Mouse (Mus musculus): ENCODE measurements around the gene Atpif1.

Gene Atpif1

GRCm38 (mm10) chr4:132527917-132528522, 5.4 kb downstream of the Atpif1 start:
- intact Hi-C loops (cut with DNase I), result no loop called here

- intact Hi-C loops (cut with DNase I), result no loop called here
Measured at GRCm38 (mm10) chr4:132526678-132527077, 6.8 kb downstream of the Atpif1 start.

- intact Hi-C loops (cut with DNase I), result no loop called here
Measured at GRCm38 (mm10) chr4:132524808-132525207, 8.7 kb downstream of the Atpif1 start.

DNA sequence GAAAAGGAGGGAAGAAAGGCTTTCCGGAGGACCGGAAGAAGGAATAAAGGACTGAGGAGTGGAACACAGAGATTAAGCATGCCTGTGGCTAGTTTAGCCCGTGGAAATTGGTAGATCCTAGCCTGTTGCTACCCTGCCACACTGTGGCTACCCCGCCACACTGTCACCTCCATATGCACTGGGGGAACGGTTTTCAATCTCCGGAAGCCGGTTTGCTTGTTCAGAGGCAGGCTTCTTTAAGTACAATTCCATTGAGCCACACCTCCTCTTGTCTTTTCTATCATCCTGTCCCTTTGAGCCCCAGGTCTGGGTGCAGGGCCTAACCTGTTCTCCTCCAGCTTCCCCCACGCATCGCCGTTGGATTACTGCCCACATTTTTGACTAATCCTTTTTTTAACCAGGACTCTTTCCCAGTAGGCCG, 9.1 kb downstream of the Atpif1 start:
- intact Hi-C loops (cut with DNase I), result no loop called here

GRCm38 (mm10) chr4:132519188-132519587, 14.3 kb downstream of the Atpif1 start:
- intact Hi-C loops (cut with DNase I), result loop anchor here (10.0 kb wide), 2 partner anchors 164 to 214 kb away; partner anchors contain the start of genes Rab42 and Rcc1

DNA sequence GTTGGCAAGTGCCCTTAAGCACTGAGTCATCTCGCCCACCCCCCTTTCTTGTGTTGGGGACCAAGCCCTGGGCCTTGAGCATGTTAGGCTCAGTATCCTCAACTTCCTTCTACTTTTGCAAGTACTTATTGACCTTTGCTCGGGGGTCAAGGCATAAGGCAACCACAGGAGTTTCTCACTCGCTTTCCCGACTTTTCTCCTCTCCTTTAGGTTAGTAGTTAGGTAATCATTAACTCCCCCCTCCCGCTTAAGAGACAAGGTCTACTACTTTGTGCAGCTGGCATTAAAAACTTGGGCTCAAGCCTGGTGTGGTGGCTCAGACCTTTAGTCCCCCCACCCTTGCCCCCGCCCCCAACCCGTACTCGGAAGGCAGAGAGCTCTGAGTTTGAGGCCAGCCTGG, 15.4 kb downstream of the Atpif1 start:
- intact Hi-C loops (cut with DNase I), result loop anchor here (10.0 kb wide), 2 partner anchors 163 to 213 kb away; partner anchors contain the start of genes Rab42 and Rcc1

DNA sequence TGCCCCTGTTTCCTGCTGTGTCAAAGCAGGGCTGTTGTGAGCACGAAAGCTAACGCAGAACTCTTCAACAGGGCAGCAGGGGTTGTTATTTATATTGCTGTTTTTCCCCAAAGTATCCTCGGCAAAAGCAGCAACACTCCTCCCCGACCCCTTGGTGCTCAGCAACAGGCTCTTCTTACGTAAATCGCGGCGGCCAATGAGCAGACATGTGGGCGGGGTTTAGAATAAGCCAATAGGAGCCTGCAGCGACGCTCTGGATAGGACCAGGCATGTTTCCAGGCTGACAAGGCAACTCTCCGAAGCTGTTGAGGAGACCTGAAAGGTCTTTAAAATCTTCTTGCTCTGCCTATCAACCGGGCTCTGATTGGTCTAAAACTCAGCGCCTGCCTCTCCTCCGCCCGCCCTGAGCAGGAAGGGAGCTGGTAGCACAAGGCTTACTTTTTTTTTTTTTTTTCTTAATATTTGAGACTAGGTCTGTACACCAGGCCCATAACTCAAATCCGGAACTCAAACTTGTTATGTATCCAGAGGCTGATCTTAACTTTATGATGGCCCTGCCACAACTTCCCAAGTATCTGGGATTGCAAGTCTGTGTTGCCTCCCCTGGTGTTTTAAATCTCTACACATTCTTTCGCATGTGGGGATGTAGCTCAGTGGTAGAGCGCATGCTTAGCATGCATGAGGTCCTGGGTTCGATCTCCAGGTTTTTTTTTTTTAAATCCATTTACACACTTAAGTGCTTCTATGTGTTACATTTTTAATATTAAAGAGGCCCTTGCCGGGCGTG, 17.9 kb downstream of the Atpif1 start:
- intact Hi-C loops (cut with DNase I), result loop anchor here (10.0 kb wide), 2 partner anchors 161 to 211 kb away; partner anchors contain the start of genes Rab42 and Rcc1

DNA sequence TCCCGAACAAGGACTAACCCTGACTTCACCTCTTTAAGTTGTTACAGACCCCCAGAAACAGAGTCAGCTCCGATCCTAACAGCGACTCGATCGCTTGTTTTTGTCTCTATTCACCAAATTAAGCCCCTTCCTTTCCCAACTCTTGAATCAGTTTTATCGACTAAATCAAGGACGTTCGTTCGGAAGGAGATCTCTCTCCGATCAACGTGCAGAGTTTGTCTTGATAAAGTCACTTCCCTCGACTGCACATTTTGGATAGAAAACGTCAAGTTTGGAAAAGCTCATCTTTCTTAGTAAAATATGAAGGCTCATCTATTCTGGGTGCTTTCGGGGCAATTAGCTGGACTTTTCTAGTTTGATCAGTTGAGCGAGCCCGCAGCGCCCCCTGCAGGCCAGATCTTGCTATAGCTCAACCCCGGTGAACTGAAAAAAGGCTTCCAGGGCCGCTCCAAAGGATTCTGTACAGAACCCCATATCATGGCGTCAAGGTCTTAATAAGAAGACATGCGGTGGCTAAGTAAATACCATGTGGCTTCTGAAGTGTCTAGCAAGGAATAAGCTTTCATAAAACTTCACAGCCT, 18.8 kb downstream of the Atpif1 start:
- intact Hi-C loops (cut with DNase I), result loop anchor here (5.0 to 10.0 kb wide), 3 partner anchors 92 to 210 kb away; partner anchors contain the start of genes Phactr4, Rab42 and Rcc1

DNA sequence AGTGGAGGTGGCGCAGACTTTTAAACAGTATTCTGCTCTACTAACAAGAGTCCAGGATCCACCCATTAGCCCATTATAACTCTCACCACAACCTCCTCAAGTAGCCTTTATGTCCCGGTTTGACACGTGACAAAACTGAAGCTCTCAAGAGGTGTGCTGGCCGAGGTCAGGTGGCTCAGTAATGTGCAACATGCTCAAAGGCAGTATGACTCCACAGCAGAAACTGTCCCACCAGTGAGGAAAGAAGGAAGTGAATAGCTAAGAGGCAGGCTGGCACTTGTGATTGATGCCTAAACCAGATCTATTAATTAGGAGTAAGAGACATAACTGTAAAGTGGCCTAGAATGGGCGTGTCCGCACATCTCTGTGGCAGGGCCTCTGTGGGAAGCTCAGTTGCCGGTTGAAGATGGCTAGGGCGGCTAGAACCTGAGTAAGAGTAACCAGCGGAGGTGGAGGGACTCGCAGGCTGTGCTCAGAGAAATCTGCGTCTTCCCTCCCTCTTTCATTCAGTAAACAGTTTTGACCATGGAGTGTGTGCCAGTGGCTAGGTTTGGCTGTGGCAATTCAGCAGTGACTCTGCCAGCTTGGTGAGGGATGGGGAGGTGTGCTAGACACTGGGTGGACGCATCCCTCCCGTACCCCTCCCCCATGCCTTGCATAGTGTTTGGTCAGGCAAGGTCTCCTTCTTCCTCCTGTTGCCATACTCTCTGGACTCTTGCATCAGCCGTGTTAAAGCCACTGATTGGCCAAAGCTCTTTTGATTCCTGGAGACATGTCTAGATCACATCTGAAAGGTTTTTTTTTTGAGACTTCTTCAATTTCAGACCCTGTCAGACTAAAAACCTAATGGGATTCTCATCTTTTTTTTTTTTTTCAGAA, 19.8 kb downstream of the Atpif1 start:
- intact Hi-C loops (cut with DNase I), result loop anchor here (5.0 to 10.0 kb wide), 3 partner anchors 91 to 209 kb away; partner anchors contain the start of genes Phactr4, Rab42 and Rcc1

DNA sequence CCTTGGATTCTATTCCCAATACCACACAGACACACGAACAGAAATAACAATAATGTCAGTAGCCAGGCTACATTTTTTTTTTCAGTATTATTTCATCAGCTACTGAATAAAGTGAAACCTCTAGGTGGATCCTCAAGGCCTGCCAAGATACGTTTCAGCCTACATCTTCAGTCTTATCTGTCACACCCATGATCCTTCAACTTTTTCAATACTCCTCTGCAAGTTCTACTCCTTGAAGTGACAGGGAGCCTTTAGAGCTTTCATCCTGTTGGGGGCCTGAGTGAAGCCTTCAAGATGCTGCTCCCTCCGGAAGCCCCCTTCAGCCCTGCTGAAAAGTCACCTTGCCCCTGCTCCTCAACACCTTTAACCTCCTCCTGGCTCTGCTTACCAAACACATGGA, 21.4 kb downstream of the Atpif1 start:
- intact Hi-C loops (cut with DNase I), result loop anchor here (5.0 to 10.0 kb wide), 3 partner anchors 90 to 207 kb away; partner anchors contain the start of genes Phactr4, Rab42 and Rcc1

- intact Hi-C loops (cut with DNase I), result loop anchor here (5.0 to 10.0 kb wide), 3 partner anchors 88 to 206 kb away; partner anchors contain the start of genes Phactr4, Rab42 and Rcc1
Measured at GRCm38 (mm10) chr4:132510352-132510798, 23.1 kb downstream of the Atpif1 start, which contains the start of gene Sesn2. Gene Sesn2 (minus strand): TSS chr4:132510501.

DNA sequence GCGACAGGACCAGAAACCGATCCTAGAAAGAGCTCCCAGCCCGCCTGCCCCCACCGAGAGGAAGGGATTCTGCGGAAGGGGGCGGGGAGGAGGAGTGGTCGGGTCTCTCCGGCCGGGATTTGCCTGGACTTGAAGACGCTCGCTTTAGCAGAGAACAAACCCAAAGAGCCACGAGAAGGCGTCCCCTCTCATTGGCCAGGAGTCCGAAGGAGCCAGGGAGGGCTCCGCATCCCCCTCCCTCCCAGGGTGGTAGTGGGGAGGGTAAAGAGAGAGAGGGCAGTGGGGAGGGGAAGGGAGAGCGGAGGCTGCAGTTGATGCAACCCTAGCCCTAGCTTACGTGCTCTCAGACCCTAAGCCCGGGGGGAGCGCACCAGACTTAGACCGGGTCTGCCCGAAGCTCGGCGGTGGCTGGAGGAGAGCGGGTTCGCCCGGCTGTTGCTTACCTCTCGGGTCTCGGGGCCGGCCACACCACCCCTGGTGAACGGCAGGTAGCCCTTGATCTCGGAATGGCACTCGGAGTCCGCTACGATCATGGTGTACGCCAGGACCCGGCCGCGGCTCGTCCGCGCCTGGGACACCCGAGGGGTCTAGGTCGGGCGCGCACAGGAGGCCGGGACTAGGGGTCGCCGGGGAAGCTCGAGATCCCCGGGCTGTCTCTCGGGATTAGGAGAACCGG, 23.7 kb downstream of the Atpif1 start:
- intact Hi-C loops (cut with DNase I), result loop anchor here (5.0 to 10.0 kb wide), 4 partner anchors 42 to 205 kb away; partner anchors contain the start of genes Phactr4, Rab42 and Rcc1

DNA sequence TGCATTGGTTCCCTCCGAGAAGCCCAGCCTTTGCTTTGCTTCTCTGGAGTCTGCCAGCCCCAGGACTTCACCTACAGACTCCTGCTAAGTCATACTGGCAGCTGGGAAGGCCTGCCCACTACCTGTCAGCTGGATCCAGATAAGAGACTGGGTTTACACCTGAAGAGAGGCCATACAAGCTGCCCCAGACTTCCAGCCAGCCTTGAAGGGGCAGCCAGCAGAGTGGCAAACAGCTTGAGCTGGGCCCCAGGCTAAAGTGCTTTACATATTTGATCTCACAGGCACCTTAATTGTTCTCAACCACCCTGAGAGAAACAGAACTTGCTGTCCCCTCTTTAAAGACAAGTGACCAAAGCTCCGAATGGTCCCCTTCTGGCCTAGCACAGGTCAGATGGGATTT, 26.2 kb downstream of the Atpif1 start:
- intact Hi-C loops (cut with DNase I), result loop anchor here (5.0 kb wide), 1 partner anchor 40 kb away; no protein-coding TSS in a partner anchor

DNA sequence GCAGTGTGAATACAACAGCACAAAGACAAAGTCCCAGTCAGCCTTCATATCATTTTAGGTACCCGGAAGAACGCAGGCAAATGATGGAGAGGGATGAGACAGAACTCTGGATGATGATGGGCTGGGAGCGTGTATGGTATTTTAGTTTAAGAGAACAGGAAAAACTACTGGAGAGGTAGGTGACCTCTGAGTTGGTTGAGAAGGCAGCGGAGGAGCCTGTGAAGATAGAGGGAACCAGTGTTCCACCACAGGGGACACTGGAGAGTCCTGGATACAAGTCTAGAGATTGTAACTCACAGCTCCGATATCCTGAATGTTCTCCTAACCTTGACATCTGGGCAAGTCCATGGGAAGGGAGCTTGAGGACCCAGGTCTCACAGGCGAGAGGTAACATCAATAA, 27.2 kb downstream of the Atpif1 start:
- intact Hi-C loops (cut with DNase I), result loop anchor here (5.0 kb wide), 1 partner anchor 39 kb away; no protein-coding TSS in a partner anchor

DNA sequence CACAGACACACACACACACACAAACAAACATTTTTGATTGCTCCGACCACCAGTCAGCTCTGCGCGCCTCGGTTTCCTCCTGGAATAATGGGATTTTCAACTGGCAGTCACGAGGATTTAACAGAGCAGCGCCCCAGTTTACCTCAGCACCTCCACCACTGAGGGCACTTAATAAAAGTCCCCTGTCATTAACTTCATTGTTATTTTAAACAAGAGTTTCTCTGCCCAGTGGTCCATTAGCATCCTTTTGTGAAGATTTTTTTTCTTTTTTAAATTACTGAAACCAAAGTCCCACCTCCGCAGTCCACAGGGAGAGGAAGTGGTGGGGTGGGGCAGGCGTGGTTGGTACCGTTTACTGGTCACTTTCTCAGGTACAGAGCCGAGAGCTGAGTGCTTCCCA, 27.7 kb downstream of the Atpif1 start:
- intact Hi-C loops (cut with DNase I), result loop anchor here (5.0 kb wide), 1 partner anchor 38 kb away; no protein-coding TSS in a partner anchor

GRCm38 (mm10) chr4:132505034-132505738, 28.3 kb downstream of the Atpif1 start:
- intact Hi-C loops (cut with DNase I), result loop anchor here (5.0 kb wide), 1 partner anchor 38 kb away; no protein-coding TSS in a partner anchor

DNA sequence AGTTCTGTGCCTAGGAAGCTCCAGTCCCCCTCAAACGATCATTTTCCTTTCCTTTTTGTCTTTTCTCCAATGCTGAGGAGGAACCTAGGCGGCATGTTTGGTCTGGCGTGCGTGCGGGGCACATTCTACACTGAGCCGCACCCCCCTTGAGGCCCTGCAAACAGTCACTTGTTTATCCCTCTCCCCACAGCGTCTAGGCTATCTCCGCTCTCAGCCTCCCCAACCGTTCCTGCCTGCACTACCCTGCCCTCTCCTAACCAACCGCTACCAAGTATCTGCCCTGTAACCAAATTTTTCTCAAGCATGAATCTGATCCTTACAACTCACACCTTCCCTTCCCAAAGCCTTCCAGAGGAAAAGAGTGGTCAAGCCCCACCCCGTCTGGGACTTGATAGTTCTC, 30.1 kb downstream of the Atpif1 start:
- intact Hi-C loops (cut with DNase I), result no loop called here

GRCm38 (mm10) chr4:132501639-132502038, 31.8 kb downstream of the Atpif1 start:
- intact Hi-C loops (cut with DNase I), result no loop called here

Data from adrenal gland (tissue).